Mouse (Mus musculus) gastrocnemius, postnatal 14 days (tissue): ENCODE measurements at regions not wholly inside any gene's neighbourhood (a gene's known extent, or its start where the extent isn't known, plus 50 kb on each side); places are given as distances from the start of the nearest gene placed in this dataset.
"Not testable (repeated sequence)": the region's sequence is repeated elsewhere in the genome, so short reads cannot be mapped to it uniquely, and the experiment has no call there.

Experiments
- DNase-seq: peaks from one replicate; pipeline ENCODE4 v3.0.0; 2021; ENCODE audit warnings: mixed read lengths
- intact Hi-C: fragments of 180-260 bp; cut with DNase I; formaldehyde crosslinking; loops from one replicate; pipeline ENCODE4 v1.15.1; 2025; ENCODE audit warnings: low total_unique reads

- intact Hi-C loops = no loop called here
- DNase-seq = no peak
Measured at GRCm38 (mm10) chr4:4397410-4397809, 320.1 kb upstream of the Sdr16c6 start.

GRCm38 (mm10) chr4:4380024-4380590 is 302.8 kb upstream of the Sdr16c6 start:
- intact Hi-C loops = loop anchor here (5.0 kb wide), 1 partner anchor 1702 kb away; no protein-coding TSS in a partner anchor
- DNase-seq = no peak

- no peak for DNase-seq
- intact Hi-C loops = no loop called here
Measured at GRCm38 (mm10) chr4:4335216-4335615, 257.9 kb upstream of the Sdr16c6 start.

- intact Hi-C loops = no loop called here
- no peak for DNase-seq
Measured at GRCm38 (mm10) chr4:4333472-4334123, 256.3 kb upstream of the Sdr16c6 start.

- DNase-seq = no peak
- intact Hi-C loops = no loop called here
Measured at GRCm38 (mm10) chr4:4331105-4331504, 253.8 kb upstream of the Sdr16c6 start.

GRCm38 (mm10) chr4:4315651-4316411 is 238.5 kb upstream of the Sdr16c6 start:
- no peak for DNase-seq
- intact Hi-C loops = no loop called here

GRCm38 (mm10) chr4:4311496-4311895 is 234.2 kb upstream of the Sdr16c6 start:
- intact Hi-C loops = no loop called here
- DNase-seq = no peak

- DNase-seq = no peak
- intact Hi-C loops = no loop called here
Measured at GRCm38 (mm10) chr4:4306922-4307321, 229.6 kb upstream of the Sdr16c6 start.

- intact Hi-C loops = no loop called here
- no peak for DNase-seq
Measured at GRCm38 (mm10) chr4:4305740-4306249, 228.5 kb upstream of the Sdr16c6 start.

GRCm38 (mm10) chr4:4304666-4305065 is 227.3 kb upstream of the Sdr16c6 start:
- peak; percentile 10 for DNase-seq
- intact Hi-C loops = no loop called here

- intact Hi-C loops = no loop called here
- DNase-seq = no peak
Measured at GRCm38 (mm10) chr4:4300189-4300879, 223.0 kb upstream of the Sdr16c6 start.

- intact Hi-C loops = no loop called here
- no peak for DNase-seq
Measured at GRCm38 (mm10) chr4:4299631-4300030, 222.3 kb upstream of the Sdr16c6 start.

- intact Hi-C loops = no loop called here
Measured at GRCm38 (mm10) chr4:4249601-4250000, 172.3 kb upstream of the Sdr16c6 start.

GRCm38 (mm10) chr4:4247669-4248068 is 170.3 kb upstream of the Sdr16c6 start:
- intact Hi-C loops = no loop called here
- DNase-seq = no peak

More at GRCm38 (mm10) chr4:4249601-4250000, 172.3 kb upstream of the Sdr16c6 start:
- DNase-seq = no peak

GRCm38 (mm10) chr4:4242306-4242980 is 165.1 kb upstream of the Sdr16c6 start:
- DNase-seq, intact Hi-C loops: not testable (repeated sequence)

- DNase-seq = no peak
- intact Hi-C loops = no loop called here
Measured at GRCm38 (mm10) chr4:4226209-4226608, 148.9 kb upstream of the Sdr16c6 start.

- no peak for DNase-seq
- intact Hi-C loops = no loop called here
Measured at GRCm38 (mm10) chr4:4219701-4220100, 142.4 kb upstream of the Sdr16c6 start.

- intact Hi-C loops = no loop called here
- DNase-seq = no peak
Measured at GRCm38 (mm10) chr4:4211892-4212291, 134.6 kb upstream of the Sdr16c6 start.

GRCm38 (mm10) chr4:4205158-4205557 is 127.8 kb upstream of the Sdr16c6 start:
- DNase-seq = no peak
- intact Hi-C loops = no loop called here
